In the genomic region with DNA sequence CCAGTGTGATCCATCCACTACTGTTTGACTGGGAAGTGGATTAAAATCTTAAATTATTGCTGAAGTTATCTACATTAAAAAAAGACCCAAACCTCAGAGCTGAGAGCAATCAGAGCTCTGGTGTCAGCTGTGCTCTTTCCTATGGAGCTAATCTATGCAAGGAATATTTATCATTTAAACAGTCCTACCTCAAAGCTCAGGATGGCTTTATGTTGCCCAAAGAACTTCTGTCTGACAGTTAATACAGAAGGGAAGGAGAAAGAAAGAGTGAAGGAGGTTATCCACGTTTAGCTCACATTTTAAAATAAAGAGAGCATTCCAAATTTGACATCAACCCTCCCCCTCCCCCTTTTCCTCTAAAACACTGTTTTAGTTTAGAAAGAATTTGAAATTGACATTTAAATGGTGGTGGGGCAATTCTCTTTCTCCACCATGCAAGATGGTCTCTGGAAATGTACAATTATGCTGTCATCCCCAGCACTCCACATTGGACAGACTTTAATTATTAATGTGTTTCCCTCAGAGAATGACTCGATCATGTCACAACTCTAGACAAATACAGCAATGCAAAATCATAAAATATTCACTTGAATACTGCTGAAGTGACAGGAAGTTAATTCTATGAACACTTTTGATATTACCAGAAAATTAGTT, we compare ENCODE assay signal across 23 mouse cellular contexts.
A peak's percentile ranks its signal among the peaks of the same experiment; 100 is the strongest.
DNase-seq lines count a peak whose midpoint lies in the region; ATAC-seq and TF ChIP-seq lines count a peak whose summit lies in the region.
"Had no signal": no experiment of that assay in that cellular context is flagged by ENCODE, and none has a peak within 500 bp of the region (broad histone marks: within the 10 kb centered on the region; RNA-seq: fewer than 3 reads in every experiment).

No protein-coding gene starts in this region.

- DNase-seq in forebrain, embryonic 10.5 days (ENCODE audit: extremely low spot score, low spot score): no peak
- DNase-seq in brain, embryonic 14.5 days (ENCODE audit: low read depth): peak; percentile 76
- peak; percentile 42 for DNase-seq in retina, embryonic 14.5 days (ENCODE audit: low spot score)
- DNase-seq in yolk sac, embryonic 10.5 days (ENCODE audit: low spot score): no peak
- DNase-seq in heart, adult 2 months: no peak
- DNase-seq in cerebellum, adult 18-20 months: no peak
- DNase-seq: adrenal gland, adult 8-10 months; adrenal gland, postnatal 25 days; cerebellum, adult 11 months; cerebellum, adult 8-10 months; cerebellum, postnatal 10 days; cerebellum, postnatal 36 days; gastrocnemius, postnatal 25 days; heart, adult 18-20 months; kidney, adult 11 months had no signal

- no peaks in the 10 kb centered on the region for H3K4me1 ChIP-seq in forebrain, embryonic 12.5 days
- no peaks in the 10 kb centered on the region for H3K4me1 ChIP-seq in forebrain, embryonic 10.5 days
- no peaks in the 10 kb centered on the region for H3K4me1 ChIP-seq in forebrain, embryonic 15.5 days
- H3K4me1 ChIP-seq in heart, adult 2 months (ENCODE audit: control insufficient read depth, insufficient read depth, low read length): no peaks in the 10 kb centered on the region
- H3K4me1 ChIP-seq: heart, embryonic 10.5 days; heart, embryonic 13.5 days; hindbrain, embryonic 13.5 days; intestine, embryonic 15.5 days had no signal

- H3K36me3 ChIP-seq in forebrain, embryonic 12.5 days (replicated peaks): no peaks in the 10 kb centered on the region
- H3K36me3 ChIP-seq in forebrain, embryonic 10.5 days (replicated peaks): no peaks in the 10 kb centered on the region
- H3K36me3 ChIP-seq in forebrain, embryonic 15.5 days: no peaks in the 10 kb centered on the region
- H3K36me3 ChIP-seq in heart, adult 2 months (ENCODE audit: control insufficient read depth, insufficient read depth, low read length): no peaks in the 10 kb centered on the region
- H3K36me3 ChIP-seq: heart, embryonic 10.5 days; heart, embryonic 13.5 days; hindbrain, embryonic 13.5 days; intestine, embryonic 15.5 days had no signal

- H3K9me3 ChIP-seq in forebrain, embryonic 12.5 days: no peaks in the 10 kb centered on the region
- H3K9me3 ChIP-seq in forebrain, embryonic 10.5 days: no peaks in the 10 kb centered on the region
- H3K9me3 ChIP-seq in forebrain, embryonic 15.5 days: no peaks in the 10 kb centered on the region
- H3K9me3 ChIP-seq: heart, embryonic 10.5 days; heart, embryonic 13.5 days; hindbrain, embryonic 13.5 days; intestine, embryonic 15.5 days had no signal

- TF ChIP-seq POLR2A in brain, embryonic 14.5 days (IDR thresholded peaks at IDR 0.05; ENCODE audit: borderline replicate concordance, extremely low read depth, insufficient read depth, insufficient read length, poor library complexity, severe bottlenecking): no peak
- no peak for TF ChIP-seq POLR2A in heart, adult 2 months (IDR thresholded peaks at IDR 0.05; ENCODE audit: insufficient read depth, low read depth, low read length)

- no peaks in the 10 kb centered on the region for H3K79me2 ChIP-seq in heart, adult 2 months (replicated peaks; ENCODE audit: control insufficient read depth, insufficient read depth, low read length)

- no peak overlapping the region for H3K4me3 ChIP-seq in forebrain, embryonic 12.5 days (replicated peaks)
- no peak overlapping the region for H3K4me3 ChIP-seq in forebrain, embryonic 10.5 days
- no peak overlapping the region for H3K4me3 ChIP-seq in forebrain, embryonic 15.5 days
- no peak overlapping the region for H3K4me3 ChIP-seq in heart, adult 2 months
- H3K4me3 ChIP-seq: heart, embryonic 10.5 days; heart, embryonic 13.5 days; hindbrain, embryonic 13.5 days; intestine, embryonic 15.5 days had no signal

- no peaks in the 10 kb centered on the region for H3K27me3 ChIP-seq in forebrain, embryonic 12.5 days
- H3K27me3 ChIP-seq in forebrain, embryonic 10.5 days (ENCODE audit: poor library complexity, severe bottlenecking): no peaks in the 10 kb centered on the region
- H3K27me3 ChIP-seq in forebrain, embryonic 15.5 days: no peaks in the 10 kb centered on the region
- H3K27me3 ChIP-seq in heart, adult 2 months (ENCODE audit: control insufficient read depth, insufficient read depth, low read length): no peaks in the 10 kb centered on the region
- H3K27me3 ChIP-seq: heart, embryonic 13.5 days; hindbrain, embryonic 13.5 days; intestine, embryonic 15.5 days had no signal

- H3K27ac ChIP-seq in forebrain, embryonic 12.5 days: no peak overlapping the region
- H3K27ac ChIP-seq in forebrain, embryonic 10.5 days: no peak overlapping the region
- no peak overlapping the region for H3K27ac ChIP-seq in forebrain, embryonic 15.5 days (replicated peaks)
- H3K27ac ChIP-seq in heart, adult 2 months: no peak overlapping the region
- H3K27ac ChIP-seq: heart, embryonic 10.5 days; heart, embryonic 13.5 days; hindbrain, embryonic 13.5 days; intestine, embryonic 15.5 days had no signal

- WGBS in forebrain, embryonic 12.5 days: 57% methylated on average over 2 of the region's 2 CpGs
- 65% methylated on average over 2 of the region's 2 CpGs for WGBS in forebrain, embryonic 10.5 days
- WGBS in forebrain, embryonic 15.5 days: 44% methylated on average over 2 of the region's 2 CpGs
- WGBS in heart, adult 2 months: 59% methylated on average over 2 of the region's 2 CpGs

- ATAC-seq in forebrain, embryonic 12.5 days (ENCODE audit: low FRiP score): 0 out of 2 replicates have a peak, but pooled peaks have one; percentile 44
- peak; percentile 70 for ATAC-seq in forebrain, embryonic 15.5 days (replicated peaks)
- ATAC-seq: activated CD4-positive, CD25-positive, alpha-beta regulatory T cell, adult 4 months; hindbrain, embryonic 16.5 days; intestine, embryonic 15.5 days had no signal

- no peak for TF ChIP-seq CTCF in brain, embryonic 14.5 days (IDR thresholded peaks at IDR 0.05; ENCODE audit: borderline replicate concordance, extremely low read depth, insufficient read depth, insufficient read length)
- no peak for TF ChIP-seq CTCF in heart, adult 2 months (IDR thresholded peaks at IDR 0.05)

- no peak overlapping the region for H3K9ac ChIP-seq in forebrain, embryonic 12.5 days
- H3K9ac ChIP-seq in forebrain, embryonic 15.5 days (replicated peaks): no peak overlapping the region
- H3K9ac ChIP-seq in heart, adult 2 months (ENCODE audit: low read depth, low read length): no peak overlapping the region
- H3K9ac ChIP-seq: heart, embryonic 13.5 days; hindbrain, embryonic 13.5 days; intestine, embryonic 15.5 days had no signal

- no peak for TF ChIP-seq EP300 in heart, adult 2 months (IDR thresholded peaks at IDR 0.05; ENCODE audit: insufficient read depth, low read depth, low read length)

- intact Hi-C loops in heart, adult 2 months (cut with DNase I): no loop called here

- no peak overlapping the region for H3K4me2 ChIP-seq in forebrain, embryonic 12.5 days
- no peak overlapping the region for H3K4me2 ChIP-seq in forebrain, embryonic 15.5 days (replicated peaks)
- H3K4me2 ChIP-seq: heart, embryonic 13.5 days; hindbrain, embryonic 13.5 days; intestine, embryonic 15.5 days had no signal

Comparison
In these comparisons a context has a peak if more than half of its experiments do, and no peak if none do; other contexts are left out.
1. DNase-seq: peak in brain, embryonic 14.5 days (single experiment) and retina, embryonic 14.5 days (single experiment); none in forebrain, embryonic 10.5 days (single experiment), yolk sac, embryonic 10.5 days (single experiment), heart, adult 2 months (0 of 2) and cerebellum, adult 18-20 months (0 of 2).